Mouse (Mus musculus) MEL (cell line): ENCODE data around the gene Sept5.

ENCODE experiments used
- CTCF ChIP-seq, 3 experiments: IDR thresholded peaks in 2 of 3; conservative IDR thresholded peaks in 1 of 3; 2 replicates each; pipeline ENCODE4 v1.5.1; 2011 to 2012; ENCODE audit warnings: low read length in 3 of 3, low read depth in 2 of 3, mild to moderate bottlenecking in 2 of 3, improper control_type of control experiment in 1 of 3, inconsistent platforms in 1 of 3, mixed read lengths in 1 of 3, moderate library complexity in 1 of 3; ENCODE audit not compliant: control insufficient read depth in 1 of 3, insufficient read depth in 1 of 3, poor library complexity in 1 of 3, severe bottlenecking in 1 of 3
- EP300 ChIP-seq, 2 experiments: IDR thresholded peaks; 2 replicates each; pipeline ENCODE4 v1.6.1; 2011; ENCODE audit warnings: improper control_type of control experiment in 2 of 2, low read length in 2 of 2, low read depth in 1 of 2, mild to moderate bottlenecking in 1 of 2
- GATA1 ChIP-seq: IDR thresholded peaks from 2 replicates; pipeline ENCODE4 v1.6.1; 2011; ENCODE audit warnings: low read depth, low read length, improper control_type of control experiment
- NELFE ChIP-seq: IDR thresholded peaks from 2 replicates; pipeline ENCODE4 v1.6.1; 2011; ENCODE audit warnings: low read depth, low read length, improper control_type of control experiment
- RAD21 ChIP-seq: IDR thresholded peaks from 2 replicates; pipeline ENCODE4 v1.6.1; 2011; ENCODE audit warnings: mild to moderate bottlenecking, low read depth, low read length, improper control_type of control experiment
- SMC3 ChIP-seq: IDR thresholded peaks from 2 replicates; pipeline ENCODE4 v1.6.1; 2011; ENCODE audit warnings: low read depth, low read length, improper control_type of control experiment

DNA sequence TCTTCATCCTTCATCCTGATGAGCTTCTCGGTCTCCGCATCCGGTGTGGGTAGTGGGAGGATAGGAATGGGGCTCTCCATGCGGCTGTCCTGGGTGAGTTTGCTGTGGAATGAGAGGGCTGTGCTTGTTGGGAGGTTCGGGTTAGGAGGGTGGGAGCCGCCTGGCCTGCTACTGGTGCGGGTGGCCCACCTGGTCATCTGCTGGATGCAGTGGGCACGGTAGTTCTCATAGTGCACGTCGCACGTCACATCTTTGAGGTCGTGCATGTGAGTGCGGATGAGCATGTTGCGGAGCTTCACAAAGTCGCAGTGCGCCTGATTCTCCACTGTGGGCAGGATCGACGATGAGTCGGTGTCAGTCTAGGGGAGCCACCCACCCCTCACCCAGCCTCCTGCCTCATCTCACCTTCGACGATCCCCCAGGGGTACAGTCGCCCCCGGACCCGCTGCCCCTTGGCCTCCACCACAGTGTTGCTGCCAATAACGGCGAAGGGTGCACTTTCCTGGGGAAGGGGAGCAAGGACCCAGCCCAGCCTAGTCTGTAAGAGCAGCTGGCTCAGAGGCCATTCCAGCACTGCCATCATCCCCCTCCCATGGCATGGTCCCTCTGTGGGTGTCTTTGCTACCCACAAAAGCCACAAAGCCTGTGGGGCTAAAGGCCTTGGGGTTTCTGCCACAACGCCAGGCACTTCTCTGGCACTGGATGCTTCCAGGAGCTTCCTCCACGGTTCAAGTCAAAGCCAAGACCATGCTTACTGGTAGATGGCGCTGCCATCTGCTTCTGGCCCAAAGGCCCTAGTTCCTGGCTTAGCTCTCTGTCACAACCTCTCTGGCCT is 6.6 kb downstream of the Sept5 start:
- TF ChIP-seq CTCF (IDR thresholded peaks at IDR 0.05 in 2 of 3, conservative IDR thresholded peaks at IDR 0.05 in 1 of 3; ENCODE audit: control insufficient read depth in 1 of 3, insufficient read depth in 1 of 3, low read depth in 2 of 3, low read length in 3 of 3, poor library complexity in 1 of 3, severe bottlenecking in 1 of 3) (no peak), RAD21 (no peak), NELFE (no peak), EP300 (IDR thresholded peaks at IDR 0.05; ENCODE audit: low read depth in 1 of 2, low read length in 2 of 2) (no peak), GATA1 (no peak), SMC3 (no peak)
